Mouse (Mus musculus) heart, adult 9 months (tissue): ENCODE data around the gene Mark4.

Experiments used
- DNase-seq, 2 experiments: peaks; one replicate each; pipeline ENCODE4 v3.0.0; 2022; ENCODE audit warnings: low spot score in 2 of 2

The Mark4 gene

GRCm38 (mm10) chr7:19437048-19437447 lies 21.6 kb downstream of the Mark4 start:
- DNase-seq = no peak

DNA sequence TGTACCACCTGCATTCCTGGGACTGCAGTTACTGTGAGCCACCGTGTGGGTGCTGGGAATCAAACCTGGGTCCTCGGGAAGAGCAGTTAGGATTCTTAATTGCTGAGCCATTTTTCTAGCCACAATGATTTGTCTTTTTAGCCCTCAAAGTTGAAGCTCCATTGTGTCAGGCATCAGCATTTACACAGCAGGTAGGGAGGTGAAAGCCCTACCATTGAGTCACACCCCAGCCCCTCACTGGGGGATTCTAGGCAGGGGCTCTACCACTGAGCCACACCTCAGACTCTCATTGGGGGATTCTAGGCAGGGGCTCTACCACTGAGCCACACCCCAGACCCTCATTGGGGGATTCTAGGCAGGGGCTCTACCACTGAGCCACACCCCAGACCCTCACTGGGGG lies 22.3 kb downstream of the Mark4 start:
- no peak for DNase-seq

DNA sequence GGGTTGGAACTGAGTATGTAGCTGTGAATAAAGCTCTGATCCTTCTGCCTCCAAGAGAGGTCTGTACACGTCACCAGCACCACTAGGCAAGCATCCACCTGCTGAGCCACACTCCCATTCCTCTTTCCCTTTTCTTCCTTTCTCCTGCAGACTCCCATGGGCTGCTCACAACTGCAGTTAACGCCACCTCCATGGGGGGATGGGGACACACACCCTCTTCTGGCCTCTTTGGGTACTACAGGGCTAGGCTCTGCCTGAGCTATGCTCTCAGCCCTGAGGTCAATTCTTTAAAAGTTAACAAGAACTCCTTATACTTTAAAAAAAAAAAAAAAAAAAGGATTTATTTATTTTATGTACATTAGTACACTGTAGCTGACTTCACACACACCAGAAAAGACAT lies 26.1 kb downstream of the Mark4 start:
- DNase-seq = no peak

- DNase-seq = no peak
Observed at GRCm38 (mm10) chr7:19430402-19430801, 28.2 kb downstream of the Mark4 start.

DNA sequence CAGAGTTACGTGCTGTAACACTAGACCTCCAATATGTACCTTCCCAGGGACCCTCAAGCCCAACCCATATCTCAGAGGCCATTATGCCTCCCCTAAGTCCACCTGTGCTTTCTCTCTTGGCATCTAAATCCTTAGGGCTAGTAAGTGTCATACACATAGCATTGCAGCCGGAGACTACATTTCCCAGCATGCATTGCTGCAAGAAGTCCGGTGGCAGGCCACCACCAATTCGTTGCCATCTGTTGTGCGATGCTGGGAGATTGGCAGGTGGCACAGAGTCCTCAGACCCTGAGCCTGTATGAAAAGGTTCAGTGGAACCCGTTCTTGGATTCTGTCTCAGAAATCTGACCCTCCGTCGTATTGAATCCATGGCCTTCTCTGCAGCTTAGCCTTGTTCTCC lies 28.9 kb downstream of the Mark4 start:
- DNase-seq = no peak

GRCm38 (mm10) chr7:19427999-19428650 lies 30.5 kb downstream of the Mark4 start:
- DNase-seq = no peak

GRCm38 (mm10) chr7:19426888-19427287 lies 31.7 kb downstream of the Mark4 start:
- DNase-seq = no peak

- DNase-seq = no peak
Observed at GRCm38 (mm10) chr7:19426349-19426748, 32.3 kb downstream of the Mark4 start.

DNA sequence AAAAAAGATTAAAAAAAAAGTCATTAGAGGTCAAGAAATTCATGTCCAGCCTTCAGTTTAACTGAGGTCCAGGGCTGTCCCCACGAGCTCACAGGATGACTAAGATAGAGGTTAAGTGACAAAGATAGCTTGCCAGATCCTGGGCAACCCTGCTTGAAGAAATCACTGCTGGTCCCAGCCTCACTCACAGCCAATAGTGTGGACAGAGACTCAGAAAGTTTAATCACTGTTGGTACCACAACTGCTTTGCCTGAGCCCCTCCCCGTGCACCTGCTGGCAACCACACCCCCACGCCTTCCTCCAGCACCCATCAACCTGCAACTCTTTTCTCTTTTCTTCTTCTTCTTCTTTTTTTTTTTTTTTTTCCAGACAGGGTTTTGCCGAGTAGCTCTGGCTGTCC lies 34.6 kb downstream of the Mark4 start:
- DNase-seq = no peak

GRCm38 (mm10) chr7:19423083-19423482 lies 35.5 kb downstream of the Mark4 start:
- no peak for DNase-seq

DNA sequence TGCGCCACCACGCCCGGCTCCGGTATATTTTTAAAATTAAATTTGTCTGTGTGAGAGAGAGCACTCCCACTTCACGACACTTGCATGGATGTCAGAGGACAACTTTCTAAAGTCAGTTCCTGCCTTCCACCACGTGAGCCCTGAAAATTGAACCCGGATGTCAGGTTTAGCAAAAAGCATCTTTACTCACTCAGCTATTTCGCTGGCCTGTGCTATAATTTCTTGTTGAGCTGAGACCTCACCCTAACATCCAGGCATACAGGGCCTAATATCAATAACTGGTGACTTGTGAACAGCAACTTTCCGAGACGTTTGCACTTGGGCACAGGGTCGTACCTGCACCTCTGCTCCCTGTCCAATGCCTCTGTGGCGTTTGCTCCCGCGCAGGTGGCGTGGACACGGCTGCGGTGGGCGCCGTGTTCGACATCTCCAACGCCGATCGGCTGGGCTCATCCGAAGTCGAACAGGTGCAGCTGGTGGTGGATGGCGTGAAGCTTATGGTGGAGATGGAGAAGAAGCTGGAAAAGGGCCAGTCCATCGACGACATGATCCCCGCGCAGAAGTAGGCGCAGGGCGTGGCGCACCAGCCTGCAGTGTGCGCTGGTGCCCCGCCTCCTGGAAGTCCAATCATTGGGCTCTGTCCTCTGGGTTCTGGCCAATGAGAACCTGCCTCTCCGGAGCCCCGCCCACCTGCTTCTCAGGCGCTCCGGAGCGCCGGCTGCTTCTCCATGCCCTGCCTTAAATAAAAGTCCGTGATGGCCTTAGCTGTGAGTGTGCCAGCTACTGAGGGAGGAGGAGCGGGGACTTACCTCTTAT lies 37.6 kb downstream of the Mark4 start:
- peak; percentile 78 to 80 for DNase-seq

DNA sequence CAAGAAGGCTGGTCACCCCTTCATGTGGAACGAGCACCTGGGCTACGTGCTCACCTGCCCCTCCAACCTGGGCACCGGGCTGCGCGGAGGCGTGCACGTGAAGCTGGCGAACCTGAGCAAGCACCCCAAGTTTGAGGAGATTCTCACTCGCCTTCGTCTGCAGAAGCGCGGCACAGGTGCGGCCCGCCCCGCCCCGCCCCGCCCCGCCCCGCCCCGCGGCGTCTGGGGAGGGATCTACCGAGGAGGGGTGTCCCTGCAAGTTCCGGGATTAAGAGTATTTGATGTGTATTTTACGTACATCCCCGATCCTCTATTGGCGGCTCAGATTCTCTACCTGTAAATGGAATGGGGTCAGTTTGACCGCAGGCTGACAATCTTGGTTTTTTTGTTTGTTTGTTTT lies 38.5 kb downstream of the Mark4 start:
- no peak for DNase-seq

DNA sequence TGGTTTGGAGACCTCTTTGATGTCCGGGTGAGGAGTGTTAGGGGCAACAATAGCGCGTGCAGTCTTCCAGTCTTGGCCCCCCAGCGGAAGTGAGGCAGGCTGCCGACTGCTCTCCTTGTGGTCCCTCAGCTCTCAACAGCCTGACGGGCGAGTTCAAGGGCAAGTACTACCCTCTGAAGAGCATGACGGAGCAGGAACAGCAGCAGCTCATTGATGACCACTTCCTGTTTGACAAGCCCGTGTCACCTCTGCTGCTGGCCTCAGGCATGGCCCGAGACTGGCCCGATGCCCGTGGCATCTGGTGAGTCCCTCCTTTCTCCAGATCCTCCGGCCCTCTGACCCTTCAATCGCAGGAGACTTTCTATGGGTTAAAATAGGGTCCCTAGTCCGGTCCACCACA lies 42.0 kb downstream of the Mark4 start:
- DNase-seq = no peak

- DNase-seq = no peak
Observed at GRCm38 (mm10) chr7:19413525-19413924, 45.1 kb downstream of the Mark4 start.

DNA sequence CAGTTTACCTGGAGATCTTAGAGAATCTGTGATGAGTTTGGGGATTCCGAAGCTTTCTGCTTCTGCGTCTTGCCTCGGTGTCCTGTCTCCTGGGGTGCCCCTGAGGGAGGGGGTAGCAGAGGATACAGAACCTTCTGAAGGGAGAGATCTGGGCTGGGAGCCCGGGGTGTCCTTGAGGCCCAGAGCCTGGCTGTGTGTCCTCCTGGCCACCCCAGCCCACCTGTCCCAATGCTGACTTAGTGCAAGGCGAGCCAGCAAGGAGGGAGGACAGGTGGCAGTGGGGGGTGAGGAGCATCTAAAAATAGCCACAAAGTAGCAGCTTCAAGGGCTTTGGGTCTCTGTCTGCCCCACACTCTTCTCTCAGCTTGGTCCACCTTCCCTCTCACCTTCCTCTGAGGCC lies 46.8 kb downstream of the Mark4 start:
- peak; percentile 37 for DNase-seq

DNA sequence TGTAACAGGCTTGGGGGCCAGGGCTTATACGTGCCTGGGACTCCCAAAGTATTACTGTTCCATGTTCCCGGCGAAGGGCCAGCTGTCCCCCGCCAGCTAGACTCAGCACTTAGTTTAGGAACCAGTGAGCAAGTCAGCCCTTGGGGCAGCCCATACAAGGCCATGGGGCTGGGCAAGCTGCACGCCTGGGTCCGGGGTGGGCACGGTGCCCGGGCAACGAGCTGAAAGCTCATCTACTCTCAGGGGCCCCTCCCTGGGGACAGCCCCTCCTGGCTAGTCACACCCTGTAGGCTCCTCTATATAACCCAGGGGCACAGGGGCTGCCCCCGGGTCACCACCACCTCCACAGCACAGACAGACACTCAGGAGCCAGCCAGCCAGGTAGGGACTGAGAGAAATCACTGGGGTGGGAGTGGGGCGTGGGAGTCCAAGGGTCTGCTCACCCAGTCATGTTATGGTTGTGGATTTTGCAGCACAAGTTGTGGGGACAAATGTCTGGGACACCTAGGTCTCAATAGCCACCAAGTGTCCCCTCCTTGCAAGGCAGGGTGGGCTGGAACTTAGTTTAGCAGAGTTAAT lies 47.8 kb downstream of the Mark4 start:
- DNase-seq = peak; percentile 85 to 89

DNA sequence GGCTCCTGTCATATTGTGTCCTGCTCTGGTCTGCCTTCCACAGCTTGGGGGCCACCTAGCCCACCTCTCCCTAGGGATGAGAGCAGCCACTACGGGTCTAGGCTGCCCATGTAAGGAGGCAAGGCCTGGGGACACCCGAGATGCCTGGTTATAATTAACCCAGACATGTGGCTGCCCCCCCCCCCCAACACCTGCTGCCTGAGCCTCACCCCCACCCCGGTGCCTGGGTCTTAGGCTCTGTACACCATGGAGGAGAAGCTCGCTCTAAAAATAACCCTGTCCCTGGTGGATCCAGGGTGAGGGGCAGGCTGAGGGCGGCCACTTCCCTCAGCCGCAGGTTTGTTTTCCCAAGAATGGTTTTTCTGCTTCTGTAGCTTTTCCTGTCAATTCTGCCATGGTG lies 48.9 kb downstream of the Mark4 start:
- DNase-seq = peak; percentile 27 to 29

GRCm38 (mm10) chr7:19405417-19405816 lies 53.2 kb downstream of the Mark4 start:
- DNase-seq = peak; percentile 33 to 73

DNA sequence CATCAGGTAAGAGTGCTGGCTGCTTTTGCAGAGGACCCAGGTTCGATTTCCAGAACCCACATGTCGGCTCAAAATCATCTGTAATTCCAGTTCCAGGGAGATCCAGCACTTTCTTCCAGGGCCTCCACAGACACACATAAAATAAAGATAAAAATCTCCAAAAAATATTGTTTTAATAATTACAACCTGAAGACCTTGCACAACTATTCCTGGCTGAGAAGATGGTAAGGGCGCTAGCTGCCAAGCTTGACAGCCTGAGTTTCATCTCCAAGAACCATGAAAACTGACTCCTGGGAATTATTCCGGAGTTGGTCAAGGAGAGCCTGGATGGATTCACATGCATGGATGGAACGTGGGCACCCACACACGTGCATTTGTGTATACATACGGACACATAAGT lies 54.1 kb downstream of the Mark4 start, which contains the start of gene Ckm:
Gene Ckm, plus strand, starts transcription at position 301 of the 400 bp plus-strand sequence.
- DNase-seq = no peak

DNA sequence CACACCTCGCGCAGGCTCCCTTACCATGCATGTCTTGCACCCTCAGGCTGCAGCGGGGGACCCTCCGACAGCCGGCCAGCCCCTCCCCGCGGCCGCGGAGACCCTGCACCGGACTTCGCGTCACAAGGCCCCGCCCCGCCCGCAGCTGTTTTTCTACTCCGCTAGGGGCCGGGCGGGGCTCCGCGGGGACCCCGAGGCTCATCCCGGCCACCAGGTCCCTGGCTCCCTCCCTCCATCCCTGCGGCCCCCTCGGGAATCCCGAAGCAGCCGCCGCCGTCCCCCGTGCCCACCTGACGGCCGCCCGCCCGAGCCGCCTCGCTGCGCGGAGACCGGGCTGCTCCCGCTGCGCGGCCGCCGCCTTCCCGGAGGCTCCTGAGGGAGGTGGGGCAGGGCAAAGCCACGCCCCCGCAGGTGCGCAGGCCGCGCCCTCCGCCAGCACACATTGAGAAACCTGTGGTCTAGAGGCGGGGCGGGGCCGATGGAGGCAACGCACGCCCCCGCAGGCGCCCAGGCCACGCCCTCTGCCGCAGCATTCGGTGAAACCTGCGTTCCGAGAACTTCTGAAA lies 54.8 kb downstream of the Mark4 start, which contains the start of gene Klc3:
Gene Klc3, minus strand, starts transcription at position 374 of the 566 bp plus-strand sequence.
- DNase-seq = no peak

- no peak for DNase-seq
Observed at GRCm38 (mm10) chr7:19402535-19403112, 56.0 kb downstream of the Mark4 start.

GRCm38 (mm10) chr7:19400946-19401345 lies 57.7 kb downstream of the Mark4 start:
- DNase-seq = no peak
